Mouse (Mus musculus) right cerebral cortex, postnatal 36 days (tissue): ENCODE data around the gene Gtf3c6.
A peak's percentile ranks its signal among the peaks of the same experiment; 100 is the strongest.

Experiments
- DNase-seq, 2 experiments: peaks; one replicate each; pipeline ENCODE4 v3.0.0; 2022; ENCODE audit warnings: low spot score in 2 of 2, mixed read lengths in 1 of 2

The Gtf3c6 gene

GRCm38 (mm10) chr10:40258976-40259375 lies 1.1 kb upstream of the Gtf3c6 start:
- DNase-seq, result peak in 1 of 2 experiments; percentile 21

GRCm38 (mm10) chr10:40258401-40258966 lies 576 bp upstream of the Gtf3c6 start:
- peak; percentile 24 to 32 for DNase-seq

GRCm38 (mm10) chr10:40256716-40257115 lies 1.2 kb downstream of the Gtf3c6 start:
- DNase-seq, result peak in 1 of 2 experiments; percentile 17

- DNase-seq, result no peak
Observed at GRCm38 (mm10) chr10:40250969-40251368, 6.9 kb downstream of the Gtf3c6 start.

- DNase-seq, result no peak
Observed at GRCm38 (mm10) chr10:40249625-40250024, 8.3 kb downstream of the Gtf3c6 start.

GRCm38 (mm10) chr10:40247166-40247716 lies 10.7 kb downstream of the Gtf3c6 start:
- no peak for DNase-seq

- DNase-seq, result peak; percentile 72 to 82
Observed at GRCm38 (mm10) chr10:40246374-40247165, 11.3 kb downstream of the Gtf3c6 start, which contains the start of gene Rpf2. Rpf2 (minus strand) TSS chr10:40247036.

GRCm38 (mm10) chr10:40237826-40238225 lies 20.1 kb downstream of the Gtf3c6 start:
- no peak for DNase-seq

- no peak for DNase-seq
Observed at GRCm38 (mm10) chr10:40233241-40233640, 24.7 kb downstream of the Gtf3c6 start.

- DNase-seq, result no peak
Observed at GRCm38 (mm10) chr10:40232442-40232841, 25.5 kb downstream of the Gtf3c6 start.

- no peak for DNase-seq
Observed at GRCm38 (mm10) chr10:40229725-40230124, 28.2 kb downstream of the Gtf3c6 start.

- no peak for DNase-seq
Observed at GRCm38 (mm10) chr10:40227660-40228303, 30.1 kb downstream of the Gtf3c6 start.

GRCm38 (mm10) chr10:40218874-40219273 lies 39.0 kb downstream of the Gtf3c6 start:
- no peak for DNase-seq

GRCm38 (mm10) chr10:40212443-40213169 lies 45.3 kb downstream of the Gtf3c6 start:
- DNase-seq, result peak; percentile 81 to 87
